Mouse (Mus musculus) heart, postnatal 0 days (tissue): ENCODE measurements around the gene Ldlrad3. TPM values are rescaled to one million over a fixed set of nuclear protein-coding genes. Genes with fewer than 3 reads are reported as not detected.
A peak's percentile ranks its signal among the peaks of the same experiment; 100 is the strongest.

Experiments used
- ATAC-seq: fragments of 200-750 bp; cut with Nextera tagmentation; 2 replicates; pipeline ENCODE4 v1.8.0; 2017; ENCODE audit warnings: low read depth, moderate number of reproducible peaks, moderate library complexity; ENCODE audit not compliant: insufficient read depth
- DNase-seq: peaks from one replicate; pipeline ENCODE4 v3.0.0-alpha.2; 2016; ENCODE audit warnings: low spot score
- H3K27ac ChIP-seq: fragments of 300-500 bp; sonication (generic); 2 replicates; pipeline ENCODE4 v1.5.1; 2014; ENCODE audit warnings: low read depth, mild to moderate bottlenecking
- H3K27me3 ChIP-seq: fragments of 300-500 bp; sonication (generic); 2 replicates; pipeline ENCODE4 v1.6.1; 2014; ENCODE audit warnings: low read length, mixed read lengths; ENCODE audit not compliant: control insufficient read depth, insufficient read depth
- H3K36me3 ChIP-seq: fragments of 300-500 bp; sonication (generic); replicated peaks from 2 replicates; pipeline ENCODE4 v1.6.1; 2014; ENCODE audit warnings: low read length, mixed read lengths; ENCODE audit not compliant: control insufficient read depth, insufficient read depth
- H3K4me1 ChIP-seq: fragments of 300-500 bp; sonication (generic); 2 replicates; pipeline ENCODE4 v1.6.1; 2014; ENCODE audit warnings: antibody characterized with exemption; ENCODE audit not compliant: control insufficient read depth, insufficient read depth
- H3K4me2 ChIP-seq: fragments of 300-500 bp; sonication (generic); 2 replicates; pipeline ENCODE4 v1.6.1; 2014; ENCODE audit warnings: low read depth, mild to moderate bottlenecking, low read length, moderate library complexity
- H3K4me3 ChIP-seq: fragments of 300-500 bp; sonication (generic); 2 replicates; pipeline ENCODE4 v1.5.1; 2014; ENCODE audit warnings: low read depth, low read length
- H3K9ac ChIP-seq: fragments of 300-500 bp; sonication (generic); replicated peaks from 2 replicates; pipeline ENCODE4 v1.6.1; 2014; ENCODE audit warnings: low read depth, low read length, mixed read lengths
- H3K9me3 ChIP-seq: fragments of 300-500 bp; sonication (generic); replicated peaks from 2 replicates; pipeline ENCODE4 v1.6.1; 2016; ENCODE audit warnings: low read length; ENCODE audit not compliant: control insufficient read depth
- CTCF ChIP-seq: IDR thresholded peaks from 2 replicates; pipeline ENCODE4 v1.5.1; 2016; ENCODE audit warnings: antibody characterized with exemption, control low read depth, low read depth
- EP300 ChIP-seq: IDR thresholded peaks from 2 replicates; pipeline ENCODE4 v1.6.1; 2016; ENCODE audit warnings: antibody characterized with exemption, low read depth
- WGBS: fragments of 180-500 bp; shearing (Covaris S2); extraction: QIAGEN DNeasy Blood & Tissue Kit; methylation state at CpG from one replicate; pipeline ENCODE4 v1.1.7; 2014; 5-methylcytosine and 5-hydroxymethylcytosine counted together
- polyA plus RNA-seq: library from polyadenylated mRNA; unstranded; fragments of >200 nt; fragmentation: Nextera tagmentation; extraction: Ambion mirVana; gene quantifications from 2 replicates; pipeline ENCODE4 v1.2.1, GENCODE M21; 2015
- total RNA-seq: library from RNA; depleted of rRNA; stranded (reverse); fragments of >200 nt; gene quantifications from 2 replicates; pipeline ENCODE4 v1.2.3, GENCODE M21; 2014; ENCODE audit warnings: low replicate concordance; rRNA removed

The Ldlrad3 gene
- total RNA-seq (3.5 and 8.5 TPM in 2 replicates), polyA plus RNA-seq (5.2 and 5.4 TPM in 2 replicates)

DNA sequence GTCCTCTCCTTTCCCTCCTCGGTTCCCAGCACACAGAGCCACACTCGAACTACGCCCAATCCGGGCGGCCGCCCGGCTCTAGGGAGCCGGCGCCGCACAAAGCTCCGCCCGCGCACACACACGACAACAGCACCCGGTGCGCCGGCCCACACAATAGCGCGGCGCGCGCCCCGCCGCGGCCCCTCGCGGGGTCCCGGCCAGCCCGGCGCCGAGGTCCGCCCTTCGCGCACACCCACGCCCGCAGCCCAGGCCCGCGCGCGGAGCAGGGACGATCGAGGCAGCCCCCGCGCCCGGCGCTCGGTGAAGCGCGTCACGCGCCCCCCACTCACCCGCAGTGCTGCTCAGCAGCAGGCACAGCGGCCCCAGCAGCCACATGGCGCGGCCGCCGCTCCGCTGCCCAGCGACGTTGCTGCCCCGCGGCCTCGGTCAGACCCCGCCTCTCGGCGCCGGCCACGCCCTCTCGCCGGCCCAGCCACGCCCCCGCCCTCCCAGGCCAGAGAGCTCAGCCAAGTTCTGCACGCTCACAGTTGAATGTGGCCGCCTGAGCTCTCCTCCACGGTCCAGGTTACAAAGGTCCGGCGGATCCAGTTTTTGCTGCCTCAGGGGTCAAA lies at the start of gene Ldlrad3:
Gene Ldlrad3, minus strand, starts transcription at position 435 of the 611 bp plus-strand sequence.
- no peak for TF ChIP-seq CTCF
- no peak for TF ChIP-seq EP300
- under 1% methylated on average over 72 of the region's 77 CpGs for WGBS
- Histone ChIP-seq H3K36me3 (no peaks in the 10 kb centered on the region), H3K9ac (peak within 1 kb of the TSS; percentile 66), H3K4me1 (no peaks in the 10 kb centered on the region), H3K9me3 (no peaks in the 10 kb centered on the region), H3K27ac (peak within 1 kb of the TSS; percentile 73), H3K4me2 (peak within 1 kb of the TSS; percentile 87), H3K4me3 (peak within 1 kb of the TSS; percentile 74), H3K27me3 (no peaks in the 10 kb centered on the region)
- DNase-seq (peak; percentile 81), ATAC-seq (peak; percentile 96)

GRCm38 (mm10) chr2:102231470-102231869 lies 45.3 kb upstream of the Ldlrad3 start:
- H3K36me3 ChIP-seq, result no peaks in the 10 kb centered on the region
- no peak overlapping the region for H3K27ac ChIP-seq
- ATAC-seq (no peak), DNase-seq (no peak)
- H3K27me3 ChIP-seq, result no peaks in the 10 kb centered on the region
- 55% methylated on average over 5 of the region's 5 CpGs for WGBS
- H3K9ac ChIP-seq, result no peak overlapping the region
- TF ChIP-seq EP300 (no peak), CTCF (no peak)
- no peaks in the 10 kb centered on the region for H3K4me1 ChIP-seq
- no peaks in the 10 kb centered on the region for H3K9me3 ChIP-seq
- H3K4me2 ChIP-seq, result no peak overlapping the region
- H3K4me3 ChIP-seq, result no peak overlapping the region

DNA sequence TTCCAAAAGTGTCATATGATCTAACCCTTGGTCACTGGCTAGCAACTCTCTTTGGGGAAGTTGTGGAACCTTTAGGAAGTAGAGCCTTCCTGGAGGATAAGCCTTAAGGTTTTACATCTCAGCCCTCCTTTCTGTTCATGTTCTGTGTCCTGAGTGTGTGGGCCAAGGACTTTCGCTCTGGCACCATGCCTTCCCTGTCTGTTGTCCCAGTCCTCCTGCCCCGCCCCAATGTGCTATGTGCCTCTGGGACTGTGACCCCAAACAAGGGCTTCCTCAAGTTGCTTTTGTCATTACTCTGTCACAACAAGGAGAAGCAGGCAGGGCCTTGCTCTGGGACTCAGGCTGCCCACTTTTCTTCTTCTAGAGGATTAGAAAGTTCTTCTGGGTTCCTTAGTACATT lies 42.9 kb upstream of the Ldlrad3 start:
- Histone ChIP-seq H3K4me3 (no peak overlapping the region), H3K4me1 (no peaks in the 10 kb centered on the region), H3K27me3 (no peaks in the 10 kb centered on the region), H3K36me3 (no peaks in the 10 kb centered on the region), H3K4me2 (no peak overlapping the region), H3K9ac (no peak overlapping the region), H3K9me3 (no peaks in the 10 kb centered on the region), H3K27ac (no peak overlapping the region)
- WGBS, result 93% methylated on average over 2 of the region's 2 CpGs
- TF ChIP-seq EP300 (no peak), CTCF (no peak)
- DNase-seq, result no peak
- ATAC-seq, result no peak

DNA sequence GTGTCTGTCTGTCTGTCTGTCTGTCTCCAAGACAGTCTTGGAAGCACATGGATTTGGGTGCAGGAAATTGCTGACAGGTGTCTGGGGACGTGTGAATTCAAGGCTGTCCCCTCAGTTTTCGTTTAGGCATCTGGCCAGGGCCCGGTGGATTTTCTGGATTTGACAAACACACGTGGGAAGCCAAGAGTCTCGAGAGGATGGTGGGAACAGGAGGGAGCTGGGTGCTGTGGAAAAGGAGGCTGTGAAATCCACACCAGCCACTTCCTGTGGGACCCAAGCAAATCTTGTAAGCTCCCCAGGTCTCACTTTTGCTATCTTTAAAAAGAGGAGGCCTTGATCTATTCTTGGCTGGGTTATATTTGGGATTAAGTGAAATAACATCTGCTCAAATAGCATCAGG lies 42.1 kb upstream of the Ldlrad3 start:
- TF ChIP-seq CTCF, result no peak
- no peak for TF ChIP-seq EP300
- ATAC-seq, result no peak
- H3K27ac ChIP-seq, result no peak overlapping the region

GRCm38 (mm10) chr2:102227839-102228238 lies 41.7 kb upstream of the Ldlrad3 start:
- Histone ChIP-seq H3K4me1 (no peaks in the 10 kb centered on the region), H3K9ac (no peak overlapping the region), H3K27ac (no peak overlapping the region), H3K4me3 (no peak overlapping the region), H3K27me3 (no peaks in the 10 kb centered on the region), H3K4me2 (no peak overlapping the region), H3K36me3 (no peaks in the 10 kb centered on the region), H3K9me3 (no peaks in the 10 kb centered on the region)
- TF ChIP-seq EP300 (no peak), CTCF (no peak)
- no peak for ATAC-seq
- WGBS, result 83% methylated on average over 8 of the region's 8 CpGs
- DNase-seq, result no peak

More for the DNA sequence above, 42.1 kb upstream of the Ldlrad3 start:
- 49% methylated on average over 5 of the region's 5 CpGs for WGBS
- no peaks in the 10 kb centered on the region for H3K27me3 ChIP-seq
- H3K9ac ChIP-seq, result no peak overlapping the region
- no peak for DNase-seq
- no peaks in the 10 kb centered on the region for H3K36me3 ChIP-seq
- H3K4me3 ChIP-seq, result no peak overlapping the region
- no peak overlapping the region for H3K4me2 ChIP-seq
- H3K9me3 ChIP-seq, result no peaks in the 10 kb centered on the region
- no peaks in the 10 kb centered on the region for H3K4me1 ChIP-seq

GRCm38 (mm10) chr2:102226274-102226673 lies 40.1 kb upstream of the Ldlrad3 start:
- no peak overlapping the region for H3K4me3 ChIP-seq
- no peaks in the 10 kb centered on the region for H3K4me1 ChIP-seq
- TF ChIP-seq CTCF (no peak), EP300 (no peak)
- ATAC-seq (no peak), DNase-seq (no peak)
- no peak overlapping the region for H3K27ac ChIP-seq
- WGBS, result 69% methylated on average over 15 of the region's 15 CpGs
- no peaks in the 10 kb centered on the region for H3K9me3 ChIP-seq
- H3K36me3 ChIP-seq, result no peaks in the 10 kb centered on the region
- H3K9ac ChIP-seq, result no peak overlapping the region
- no peaks in the 10 kb centered on the region for H3K27me3 ChIP-seq
- H3K4me2 ChIP-seq, result no peak overlapping the region
